Mouse (Mus musculus) heart, adult 2 months (tissue): Measurements from ENCODE around the gene Epas1. TPM values are rescaled to one million over a fixed set of nuclear protein-coding genes. Genes with fewer than 3 reads are reported as not detected.

Experiments
- DNase-seq, 2 experiments: peaks; one replicate each; pipeline ENCODE4 v3.0.0; 2021
- H3K27ac ChIP-seq: fragments of 200-600 bp; 2 replicates; pipeline ENCODE4 v1.8.1; 2022
- H3K27me3 ChIP-seq: fragments of 200-500 bp; 2 replicates; pipeline ENCODE4 v1.6.1; 2012; ENCODE audit warnings: mild to moderate bottlenecking, low read length, inconsistent platforms, mixed read lengths; ENCODE audit not compliant: control insufficient read depth, insufficient read depth
- H3K36me3 ChIP-seq: fragments of 200-500 bp; 2 replicates; pipeline ENCODE4 v1.6.1; 2012; ENCODE audit warnings: low read length, inconsistent platforms; ENCODE audit not compliant: control insufficient read depth, insufficient read depth
- H3K4me1 ChIP-seq: fragments of 200-500 bp; 2 replicates; pipeline ENCODE4 v1.6.1; 2011; ENCODE audit warnings: low read length; ENCODE audit not compliant: control insufficient read depth, insufficient read depth
- H3K4me3 ChIP-seq: fragments of 200-600 bp; 2 replicates; pipeline ENCODE4 v1.8.1; 2022
- H3K79me2 ChIP-seq: fragments of 200-500 bp; replicated peaks from 2 replicates; pipeline ENCODE4 v1.6.1; 2012; ENCODE audit warnings: mild to moderate bottlenecking, inconsistent platforms, low read length, moderate library complexity, mixed read lengths; ENCODE audit not compliant: control insufficient read depth, insufficient read depth
- H3K9ac ChIP-seq: fragments of 200-500 bp; 2 replicates; pipeline ENCODE4 v1.6.1; 2012; ENCODE audit warnings: low read depth, mild to moderate bottlenecking, control low read depth, inconsistent platforms, low read length, mixed read lengths
- CTCF ChIP-seq: fragments of 200-600 bp; IDR thresholded peaks from 2 replicates; pipeline ENCODE4 v1.8.1; 2022; ENCODE audit warnings: antibody characterized with exemption, mild to moderate bottlenecking, moderate library complexity
- EP300 ChIP-seq: fragments of 200-500 bp; IDR thresholded peaks from 2 replicates; pipeline ENCODE4 v1.6.1; 2011; ENCODE audit warnings: low read depth, low read length, control low read depth; ENCODE audit not compliant: insufficient read depth
- POLR2A ChIP-seq: fragments of 200-500 bp; IDR thresholded peaks from 2 replicates; pipeline ENCODE4 v1.6.1; 2011; ENCODE audit warnings: mild to moderate bottlenecking, low read depth, low read length, control low read depth; ENCODE audit not compliant: insufficient read depth
- WGBS: fragments of 180-500 bp; shearing (Covaris S2); methylation state at CpG from one replicate; pipeline ENCODE4 v1.1.7; 2018; 5-methylcytosine and 5-hydroxymethylcytosine counted together
- intact Hi-C: fragments of 180-260 bp; cut with DNase I; formaldehyde crosslinking; loops from one replicate; pipeline ENCODE4 v1.15.1; 2025
- polyA plus RNA-seq: library from polyadenylated mRNA; depleted of rRNA; stranded (reverse); fragments of >200 nt; gene quantifications from 2 replicates; pipeline ENCODE4 v1.2.3, GENCODE M21; 2012
- total RNA-seq, 2 experiments: library from RNA; stranded (reverse); gene quantifications; 2 replicates each; pipeline ENCODE4 v1.2.3; 2021

Epas1 gene
- total and polyA plus RNA-seq, 3 experiments, result 119 to 277 (median 244) TPM

GRCm38 (mm10) chr17:86797031-86797430 is 43.5 kb downstream of the Epas1 start:
- peaks cover 45% of the 10 kb centered on the region for H3K4me1 ChIP-seq
- TF ChIP-seq EP300, result 0 out of 2 replicates have a peak, but pooled peaks have one; percentile 1
- no peak for TF ChIP-seq POLR2A
- no peak for TF ChIP-seq CTCF
- no peak for DNase-seq
- H3K27me3 ChIP-seq, result no peaks in the 10 kb centered on the region
- peak overlapping the region; percentile 93 for H3K27ac ChIP-seq
- no peak overlapping the region for H3K9ac ChIP-seq
- intact Hi-C loops, result no loop called here
- 91% methylated on average over 13 of the region's 13 CpGs for WGBS
- H3K36me3 ChIP-seq, result peaks cover 48% of the 10 kb centered on the region
- peaks cover 7% of the 10 kb centered on the region for H3K79me2 ChIP-seq
- H3K4me3 ChIP-seq, result no peak overlapping the region

DNA sequence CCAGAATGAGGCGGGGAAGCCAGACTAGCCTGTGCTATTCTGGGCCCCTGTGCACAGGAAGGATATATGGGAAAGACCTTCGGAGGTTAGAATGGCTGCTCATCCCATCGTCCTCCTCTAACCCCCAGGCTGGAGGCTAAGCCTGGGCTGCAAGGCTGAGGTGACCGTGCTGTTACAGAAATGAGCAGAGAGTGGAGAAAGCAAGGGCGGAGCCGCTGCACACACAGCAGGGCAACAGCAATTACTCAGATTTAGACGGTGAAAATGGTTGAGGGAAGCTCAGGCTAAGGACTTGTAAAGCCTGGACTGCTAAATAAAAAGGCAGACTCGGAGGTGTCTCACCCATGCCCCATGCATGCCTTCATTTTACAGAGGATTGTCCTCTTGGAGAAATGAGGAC is 45.0 kb downstream of the Epas1 start:
- Histone ChIP-seq H3K27me3 (no peaks in the 10 kb centered on the region), H3K4me1 (peaks cover 42% of the 10 kb centered on the region), H3K79me2 (peaks cover 7% of the 10 kb centered on the region), H3K9ac (peak overlapping the region; percentile 4), H3K36me3 (peaks cover 47% of the 10 kb centered on the region), H3K27ac (peak overlapping the region; percentile 93), H3K4me3 (no peak overlapping the region)
- intact Hi-C loops, result loop anchor here (1.0 kb wide), 1 partner anchor 13 kb away; no protein-coding TSS in a partner anchor
- WGBS, result 40% methylated on average over 8 of the region's 8 CpGs
- DNase-seq, result no peak
- TF ChIP-seq POLR2A, result no peak
- no peak for TF ChIP-seq CTCF
- no peak for TF ChIP-seq EP300

- peak overlapping the region; percentile 93 for H3K27ac ChIP-seq
- H3K4me3 ChIP-seq, result no peak overlapping the region
- DNase-seq, result no peak
- intact Hi-C loops, result loop anchor here (1.0 kb wide), 1 partner anchor 14 kb away; no protein-coding TSS in a partner anchor
- TF ChIP-seq CTCF (no peak), EP300 (0 out of 2 replicates have a peak, but pooled peaks have one; percentile 32)
- 33% methylated on average over 11 of the region's 11 CpGs for WGBS
- no peak overlapping the region for H3K9ac ChIP-seq
- H3K4me1 ChIP-seq, result peaks cover 42% of the 10 kb centered on the region
- H3K27me3 ChIP-seq, result no peaks in the 10 kb centered on the region
- H3K36me3 ChIP-seq, result peaks cover 47% of the 10 kb centered on the region
- peaks cover 5% of the 10 kb centered on the region for H3K79me2 ChIP-seq
These were observed 45.5 kb downstream of the Epas1 start for GRCm38 (mm10) chr17:86798951-86799350.

DNA sequence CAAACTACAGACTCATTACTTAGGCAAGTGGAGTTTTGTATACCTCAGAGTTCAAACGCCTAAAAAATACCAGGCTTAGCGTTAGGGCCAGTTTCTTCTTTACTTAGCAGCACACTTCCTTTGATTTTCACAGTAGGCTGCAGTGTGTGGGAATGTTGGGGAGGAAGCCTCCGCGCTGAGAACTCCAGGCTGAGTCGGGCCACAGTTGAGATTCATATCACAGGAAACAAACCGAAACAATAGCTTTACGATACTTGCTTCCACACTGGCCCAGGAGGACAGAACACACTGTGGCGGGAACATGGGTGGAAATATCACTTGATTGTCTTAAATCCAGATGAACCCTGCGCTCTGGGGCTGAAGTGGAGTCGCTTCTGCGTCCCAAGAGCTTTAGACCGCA is 47.0 kb downstream of the Epas1 start:
- TF ChIP-seq POLR2A (peak; percentile 60), EP300 (peak; percentile 98), CTCF (no peak)
- peak overlapping the region; percentile 93 for H3K27ac ChIP-seq
- H3K4me3 ChIP-seq, result 0 out of 2 replicates have a peak overlapping the region, but pooled peaks have one; percentile 13
- H3K9ac ChIP-seq, result no peak overlapping the region
- 44% methylated on average over 12 of the region's 12 CpGs for WGBS
- H3K36me3 ChIP-seq, result peaks cover 43% of the 10 kb centered on the region
- H3K27me3 ChIP-seq, result no peaks in the 10 kb centered on the region
- intact Hi-C loops, result loop anchor here (5.0 kb wide), 1 partner anchor 208 kb away; no protein-coding TSS in a partner anchor
- H3K4me1 ChIP-seq, result peaks cover 37% of the 10 kb centered on the region
- peak in 1 of 2 experiments; percentile 58 for DNase-seq
- peaks cover 3% of the 10 kb centered on the region; the same call in 1 of the 2 replicates for H3K79me2 ChIP-seq

GRCm38 (mm10) chr17:86801213-86801815 is 47.8 kb downstream of the Epas1 start:
- intact Hi-C loops, result loop anchor here (5.0 kb wide), 1 partner anchor 209 kb away; no protein-coding TSS in a partner anchor
- peak overlapping the region; percentile 30 for H3K4me3 ChIP-seq
- DNase-seq, result peak in 1 of 2 experiments; percentile 53
- no peaks in the 10 kb centered on the region for H3K27me3 ChIP-seq
- 41% methylated on average over 11 of the region's 11 CpGs for WGBS
- peak overlapping the region; percentile 19 for H3K9ac ChIP-seq
- peaks cover 3% of the 10 kb centered on the region; the same call in 1 of the 2 replicates for H3K79me2 ChIP-seq
- peaks cover 39% of the 10 kb centered on the region for H3K36me3 ChIP-seq
- peaks cover 37% of the 10 kb centered on the region for H3K4me1 ChIP-seq
- TF ChIP-seq EP300 (peak; percentile 18; the same call in 1 of the 2 replicates), POLR2A (no peak), CTCF (no peak)
- H3K27ac ChIP-seq, result peak overlapping the region; percentile 93

DNA sequence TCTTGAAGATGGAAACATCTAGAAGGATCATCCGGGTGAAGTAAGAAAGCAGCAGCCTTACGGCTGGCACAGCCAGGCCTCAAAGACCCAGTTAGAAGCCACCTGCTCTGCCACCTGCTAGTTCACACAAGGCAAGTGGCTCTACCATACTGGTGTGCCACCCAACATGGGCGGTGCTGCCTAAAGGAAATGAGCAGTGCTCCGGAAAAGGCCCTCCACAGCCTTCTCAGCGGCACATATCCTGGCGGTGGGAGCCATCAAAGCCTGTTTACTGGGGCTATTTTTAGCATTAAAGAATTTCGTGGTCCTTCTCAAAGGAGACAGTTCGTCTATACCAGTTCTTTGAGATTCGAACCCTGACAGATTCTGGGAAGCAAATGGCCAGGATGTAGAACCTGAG is 48.4 kb downstream of the Epas1 start:
- Histone ChIP-seq H3K27me3 (no peaks in the 10 kb centered on the region), H3K27ac (peak overlapping the region; percentile 93), H3K4me1 (peaks cover 36% of the 10 kb centered on the region), H3K79me2 (peaks cover 2% of the 10 kb centered on the region; the same call in 1 of the 2 replicates), H3K9ac (peak overlapping the region; percentile 19), H3K36me3 (peaks cover 39% of the 10 kb centered on the region), H3K4me3 (peak overlapping the region; percentile 30)
- 25% methylated on average over 9 of the region's 9 CpGs for WGBS
- intact Hi-C loops, result loop anchor here (1.0 to 5.0 kb wide), 6 partner anchors 32 to 305 kb away; partner anchors contain the start of gene Epas1
- TF ChIP-seq CTCF, result 0 out of 2 replicates have a peak, but pooled peaks have one; percentile 15
- no peak for TF ChIP-seq POLR2A
- DNase-seq, result peak; percentile 68 to 71
